Mouse (Mus musculus) cerebellum, adult 2 months (tissue): ENCODE data around the gene Rab5c. TPM values are rescaled to one million over a fixed set of nuclear protein-coding genes. Genes with fewer than 3 reads are reported as not detected.

Experiments used
- DNase-seq, 2 experiments: peaks; one replicate each; pipeline ENCODE4 v3.0.0; 2021
- H3K27ac ChIP-seq: fragments of 200-500 bp; 2 replicates; pipeline ENCODE4 v1.5.1; 2012; ENCODE audit warnings: low read length, control low read depth, inconsistent platforms; ENCODE audit not compliant: insufficient read depth
- H3K27me3 ChIP-seq: fragments of 200-500 bp; 2 replicates; pipeline ENCODE4 v1.6.1; 2012; ENCODE audit warnings: inconsistent platforms, mild to moderate bottlenecking, low read length, moderate library complexity; ENCODE audit not compliant: control insufficient read depth, insufficient read depth
- H3K4me1 ChIP-seq: fragments of 200-500 bp; 2 replicates; pipeline ENCODE4 v1.6.1; 2011; ENCODE audit warnings: low read length; ENCODE audit not compliant: control insufficient read depth, insufficient read depth
- H3K4me3 ChIP-seq: fragments of 200-500 bp; replicated peaks from 2 replicates; pipeline ENCODE3; 2011; ENCODE audit warnings: mild to moderate bottlenecking, low read depth, low read length, control low read depth; ENCODE audit not compliant: insufficient read depth
- CTCF ChIP-seq: fragments of 200-500 bp; IDR thresholded peaks from 2 replicates; pipeline ENCODE4 v1.5.1; 2011; ENCODE audit warnings: low read depth, mild to moderate bottlenecking, control low read depth, low read length, moderate library complexity, borderline replicate concordance; ENCODE audit not compliant: insufficient read depth
- POLR2A ChIP-seq: fragments of 200-500 bp; IDR thresholded peaks from 2 replicates; pipeline ENCODE4 v1.6.1; 2011; ENCODE audit warnings: low read length, control low read depth, borderline replicate concordance; ENCODE audit not compliant: insufficient read depth
- WGBS: fragments of 180-500 bp; shearing (Covaris S2); methylation state at CpG from one replicate; pipeline ENCODE4 v1.1.7; 2018; 5-methylcytosine and 5-hydroxymethylcytosine counted together
- polyA plus RNA-seq: library from polyadenylated mRNA; depleted of rRNA; stranded (reverse); fragments of >200 nt; gene quantifications from 2 replicates; pipeline ENCODE4 v1.2.3, GENCODE M21; 2012

Rab5c gene
- polyA plus RNA-seq, 1 experiment = 187 TPM

GRCm38 (mm10) chr11:100718462-100718861, 19.6 kb downstream of the Rab5c start:
- TF ChIP-seq POLR2A = no peak
- no peak for TF ChIP-seq CTCF
- H3K27ac ChIP-seq = no peak overlapping the region
- H3K27me3 ChIP-seq = no peaks in the 10 kb centered on the region
- no peak overlapping the region for H3K4me3 ChIP-seq
- DNase-seq = no peak
- H3K4me1 ChIP-seq = peaks cover 17% of the 10 kb centered on the region
- WGBS = 90% methylated on average over 7 of the region's 7 CpGs

DNA sequence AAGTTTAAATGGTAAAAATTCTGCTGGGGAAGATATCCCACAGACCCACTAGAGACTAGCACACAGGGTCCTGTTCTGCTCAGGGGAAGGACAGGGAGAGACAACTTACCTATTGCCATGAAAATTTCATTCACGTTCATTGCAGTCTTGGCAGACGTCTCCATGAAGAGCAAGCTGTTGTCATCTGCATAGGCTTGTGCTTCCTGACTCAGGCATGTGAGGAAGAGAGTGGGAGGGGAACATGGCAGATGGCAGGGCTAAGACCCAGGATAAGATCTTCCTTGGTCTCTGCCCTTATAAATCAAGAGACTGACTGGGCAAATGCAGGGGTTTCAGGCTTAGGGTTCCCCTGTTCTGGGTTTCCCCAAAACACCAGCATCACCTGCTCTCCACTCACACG, 21.4 kb downstream of the Rab5c start:
- peaks cover 7% of the 10 kb centered on the region for H3K4me1 ChIP-seq
- 46% methylated on average over 3 of the region's 3 CpGs for WGBS
- no peak for DNase-seq
- no peak for TF ChIP-seq CTCF
- H3K27me3 ChIP-seq = no peaks in the 10 kb centered on the region
- H3K4me3 ChIP-seq = no peak overlapping the region
- no peak overlapping the region for H3K27ac ChIP-seq

GRCm38 (mm10) chr11:100714948-100715347, 23.1 kb downstream of the Rab5c start:
- DNase-seq = no peak
- H3K27me3 ChIP-seq = no peaks in the 10 kb centered on the region
- no peak for TF ChIP-seq CTCF
- no peak for TF ChIP-seq POLR2A
- peaks cover 5% of the 10 kb centered on the region for H3K4me1 ChIP-seq
- H3K4me3 ChIP-seq = no peak overlapping the region
- H3K27ac ChIP-seq = no peak overlapping the region
- 87% methylated on average over 6 of the region's 6 CpGs for WGBS

DNA sequence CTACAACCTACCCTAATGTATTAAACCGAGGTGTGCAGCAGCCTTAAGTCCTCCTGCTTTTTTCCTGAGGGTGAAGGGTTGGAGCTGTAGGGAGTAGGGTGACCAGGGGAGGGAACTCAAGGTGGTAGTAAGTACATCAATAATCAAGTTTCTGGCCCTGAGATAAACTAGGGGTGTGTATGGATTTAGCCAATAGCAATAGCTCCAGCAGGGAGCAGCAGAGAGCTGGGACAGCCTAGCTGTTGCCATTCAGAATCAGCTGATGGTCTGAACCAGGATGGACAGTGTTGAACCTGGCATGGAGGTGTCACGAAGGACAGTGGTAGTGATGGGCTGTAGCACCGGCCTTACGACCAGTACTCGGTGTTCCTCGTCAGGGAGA, 23.5 kb downstream of the Rab5c start:
- no peak for TF ChIP-seq POLR2A
- peak; percentile 79 for TF ChIP-seq CTCF
- 52% methylated on average over 6 of the region's 6 CpGs for WGBS
- peak; percentile 71 to 75 for DNase-seq
- H3K27me3 ChIP-seq = no peaks in the 10 kb centered on the region
- H3K4me3 ChIP-seq = no peak overlapping the region
- no peak overlapping the region for H3K27ac ChIP-seq
- H3K4me1 ChIP-seq = peaks cover 5% of the 10 kb centered on the region

GRCm38 (mm10) chr11:100713735-100714533, 24.1 kb downstream of the Rab5c start, which contains the start of gene Hspb9:
Gene Hspb9, plus strand, starts transcription at chr11:100713850.
- H3K27ac ChIP-seq = no peak within 1 kb of the TSS
- TF ChIP-seq CTCF = no peak
- no peak for TF ChIP-seq POLR2A
- no peaks in the 10 kb centered on the region for H3K27me3 ChIP-seq

GRCm38 (mm10) chr11:100713174-100713573, 24.8 kb downstream of the Rab5c start:
- H3K27ac ChIP-seq = no peak overlapping the region
- TF ChIP-seq CTCF (no peak), POLR2A (no peak)
- DNase-seq = no peak
- H3K27me3 ChIP-seq = no peaks in the 10 kb centered on the region
- peaks cover 5% of the 10 kb centered on the region for H3K4me1 ChIP-seq
- 82% methylated on average over 4 of the region's 4 CpGs for WGBS
- no peak overlapping the region for H3K4me3 ChIP-seq

More at GRCm38 (mm10) chr11:100713735-100714533, 24.1 kb downstream of the Rab5c start, which contains the start of gene Hspb9:
- H3K4me3 ChIP-seq = no peak within 1 kb of the TSS
- peaks cover 5% of the 10 kb centered on the region for H3K4me1 ChIP-seq
- WGBS = 36% methylated on average over 38 of the region's 38 CpGs
- no peak for DNase-seq

DNA sequence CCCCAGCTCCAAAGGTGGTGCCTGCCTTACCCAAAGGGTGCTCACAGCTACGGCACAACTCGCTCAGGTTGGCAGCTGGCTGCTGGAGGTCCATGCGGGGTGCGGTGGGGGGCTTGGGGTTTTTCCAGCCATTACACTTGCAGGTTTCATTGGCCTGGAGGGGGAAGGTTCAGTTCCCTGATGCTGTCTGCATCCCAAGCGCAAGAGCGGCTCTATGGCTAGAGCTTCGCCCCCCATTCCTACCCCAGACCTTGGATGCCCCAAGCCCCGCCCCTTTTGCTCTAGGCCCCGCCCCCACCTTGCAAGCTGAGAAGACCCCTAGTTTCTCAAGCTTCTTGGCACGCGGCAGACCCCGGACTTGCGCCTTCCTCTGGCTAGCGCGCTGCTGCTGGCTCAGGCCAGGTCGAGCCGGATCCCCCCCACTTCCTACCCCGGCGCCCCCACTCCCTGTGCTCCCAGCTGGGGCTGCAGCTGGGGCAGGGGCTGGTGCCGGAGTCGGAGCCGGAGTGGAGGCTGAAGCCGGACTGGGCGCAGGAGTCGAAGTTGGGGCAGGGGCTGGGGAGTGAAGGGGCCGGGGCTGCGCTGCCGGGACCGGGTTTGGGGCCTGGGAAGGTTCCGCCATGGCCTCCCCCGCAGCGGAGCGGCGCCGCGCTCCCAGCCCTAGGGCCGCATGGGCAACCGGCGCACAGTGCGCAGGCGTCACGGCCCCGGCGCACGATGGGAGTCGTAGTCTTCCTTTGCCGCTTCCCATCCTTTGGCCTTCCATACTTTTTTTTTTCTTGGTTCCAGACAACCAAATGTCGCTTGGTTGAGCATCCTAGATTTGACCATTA, 26.0 kb downstream of the Rab5c start, which contains the start of gene Kat2a:
Gene Kat2a, minus strand, starts transcription at position 683 of the 833 bp plus-strand sequence.
- H3K27ac ChIP-seq = no peak within 1 kb of the TSS
- WGBS = under 1% methylated on average over 48 of the region's 48 CpGs
- peak; percentile 85 to 90 for DNase-seq

DNA sequence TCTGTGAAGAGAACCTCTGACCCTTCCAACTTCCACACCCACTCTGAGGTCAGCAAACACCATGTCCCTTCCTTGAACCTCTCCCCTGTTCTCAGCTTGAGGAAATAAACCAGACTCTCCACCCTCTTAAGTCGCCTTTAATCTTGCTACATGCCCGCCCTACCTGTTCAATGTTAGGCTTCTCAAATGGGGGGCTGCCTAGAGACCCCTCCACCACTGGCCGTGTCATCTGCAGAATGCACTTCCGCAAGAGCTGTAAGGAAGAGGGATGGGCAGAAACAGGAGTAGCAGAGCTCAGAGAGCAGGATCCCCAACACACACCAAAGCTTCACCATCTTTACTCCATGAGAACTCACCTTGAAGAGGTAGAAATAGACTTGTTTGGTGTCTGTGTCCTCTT, 27.0 kb downstream of the Rab5c start:
- no peak for TF ChIP-seq CTCF
- TF ChIP-seq POLR2A = no peak
- Histone ChIP-seq H3K4me1 (peaks cover 5% of the 10 kb centered on the region), H3K27ac (no peak overlapping the region), H3K27me3 (no peaks in the 10 kb centered on the region), H3K4me3 (no peak overlapping the region)
- 89% methylated on average over 4 of the region's 4 CpGs for WGBS
- no peak for DNase-seq

More for the DNA sequence above, 26.0 kb downstream of the Rab5c start, which contains the start of gene Kat2a:
- Histone ChIP-seq H3K4me1 (peaks cover 5% of the 10 kb centered on the region), H3K27me3 (no peaks in the 10 kb centered on the region), H3K4me3 (peak within 1 kb of the TSS; percentile 80)
- TF ChIP-seq CTCF (no peak), POLR2A (peak; percentile 85)
